Mouse (Mus musculus) ES-Bruce4 (cell line): ENCODE results near the gene Il27ra. TPM values are rescaled to one million over a fixed set of nuclear protein-coding genes. Genes with fewer than 3 reads are reported as not detected.
A peak's percentile ranks its signal among the peaks of the same experiment; 100 is the strongest.

ENCODE experiments used
- H3K27ac ChIP-seq: 2 replicates; pipeline ENCODE4 v1.5.1; 2012; ENCODE audit warnings: low read length, inconsistent platforms; ENCODE audit not compliant: insufficient read depth
- H3K27me3 ChIP-seq: 2 replicates; pipeline ENCODE4 v1.6.1; 2012; ENCODE audit warnings: mild to moderate bottlenecking, low read length, inconsistent platforms; ENCODE audit not compliant: control insufficient read depth, poor library complexity, insufficient read depth, severe bottlenecking
- H3K36me3 ChIP-seq: 2 replicates; pipeline ENCODE4 v1.6.1; 2012; ENCODE audit warnings: inconsistent platforms, mild to moderate bottlenecking, low read length, moderate library complexity; ENCODE audit not compliant: control insufficient read depth, poor library complexity, insufficient read depth, severe bottlenecking
- H3K4me1 ChIP-seq: one replicate; pipeline ENCODE4 v1.8.1; 2011; ENCODE audit warnings: low read length; ENCODE audit not compliant: control insufficient read depth, insufficient read depth
- H3K4me3 ChIP-seq: 2 replicates; pipeline ENCODE4 v1.5.1; 2011; ENCODE audit warnings: low read depth, mild to moderate bottlenecking, low read length
- H3K9ac ChIP-seq: 2 replicates; pipeline ENCODE4 v1.6.1; 2012; ENCODE audit warnings: low read depth, mild to moderate bottlenecking, inconsistent platforms; ENCODE audit not compliant: poor library complexity, severe bottlenecking
- H3K9me3 ChIP-seq: replicated peaks from 2 replicates; pipeline ENCODE4 v1.6.1; 2012; ENCODE audit warnings: mild to moderate bottlenecking, low read length, inconsistent platforms; ENCODE audit not compliant: control insufficient read depth, poor library complexity, insufficient read depth, severe bottlenecking
- CTCF ChIP-seq: IDR thresholded peaks from one replicate; pipeline ENCODE4 v1.8.1; 2011; ENCODE audit warnings: low read depth, low read length
- EP300 ChIP-seq: IDR thresholded peaks from 2 replicates; pipeline ENCODE4 v1.6.1; 2011; ENCODE audit warnings: low read depth, low read length; ENCODE audit not compliant: insufficient read depth
- POLR2A ChIP-seq: IDR thresholded peaks from one replicate; pipeline ENCODE4 v1.8.1; 2011; ENCODE audit warnings: low read length; ENCODE audit not compliant: insufficient read depth
- polyA plus RNA-seq: library from polyadenylated mRNA; stranded (reverse); fragments of >200 nt; gene quantifications from 2 replicates; pipeline ENCODE4 v1.2.4, GENCODE M21; 2011; ENCODE audit warnings: low read depth; ENCODE audit not compliant: missing spikeins, insufficient read depth, insufficient read length

Il27ra gene
- polyA plus RNA-seq, 1 experiment, result 0.61 TPM

GRCm38 (mm10) chr8:84038015-84038414 lies 4.4 kb downstream of the Il27ra start:
- Histone ChIP-seq H3K9ac (no peak overlapping the region), H3K4me3 (no peak overlapping the region), H3K4me1 (no peaks in the 10 kb centered on the region), H3K36me3 (no peaks in the 10 kb centered on the region), H3K27me3 (no peaks in the 10 kb centered on the region), H3K27ac (no peak overlapping the region), H3K9me3 (no peaks in the 10 kb centered on the region)
- TF ChIP-seq POLR2A, result no peak

- Histone ChIP-seq H3K27me3 (no peaks in the 10 kb centered on the region), H3K4me1 (no peaks in the 10 kb centered on the region), H3K9ac (no peak overlapping the region), H3K36me3 (peaks cover 16% of the 10 kb centered on the region), H3K4me3 (no peak overlapping the region), H3K27ac (no peak overlapping the region), H3K9me3 (no peaks in the 10 kb centered on the region; the same call in 1 of the 2 replicates)
- no peak for TF ChIP-seq POLR2A
- TF ChIP-seq CTCF, result no peak
- no peak for TF ChIP-seq EP300
Measured at GRCm38 (mm10) chr8:84032777-84033176, 9.6 kb downstream of the Il27ra start.

- no peak overlapping the region for H3K27ac ChIP-seq
- H3K36me3 ChIP-seq, result peaks cover 17% of the 10 kb centered on the region
- no peak overlapping the region for H3K4me3 ChIP-seq
- no peak overlapping the region for H3K9ac ChIP-seq
- H3K27me3 ChIP-seq, result no peaks in the 10 kb centered on the region
- TF ChIP-seq EP300 (no peak), POLR2A (no peak), CTCF (no peak)
- H3K4me1 ChIP-seq, result peaks cover 4% of the 10 kb centered on the region
- no peaks in the 10 kb centered on the region; the same call in 1 of the 2 replicates for H3K9me3 ChIP-seq
Measured at GRCm38 (mm10) chr8:84029272-84029671, 13.1 kb downstream of the Il27ra start.

- no peaks in the 10 kb centered on the region; the same call in 1 of the 2 replicates for H3K9me3 ChIP-seq
- no peak for TF ChIP-seq POLR2A
- peak; percentile 65; the same call in 1 of the 2 replicates for TF ChIP-seq EP300
- H3K9ac ChIP-seq, result peak overlapping the region; percentile 81; the same call in 1 of the 2 replicates
- peaks cover 17% of the 10 kb centered on the region for H3K36me3 ChIP-seq
- H3K27me3 ChIP-seq, result no peaks in the 10 kb centered on the region
- peak overlapping the region; percentile 13; the same call in 1 of the 2 replicates for H3K4me3 ChIP-seq
- peaks cover 10% of the 10 kb centered on the region for H3K4me1 ChIP-seq
- no peak overlapping the region for H3K27ac ChIP-seq
Measured at GRCm38 (mm10) chr8:84027449-84027848, 14.9 kb downstream of the Il27ra start.

GRCm38 (mm10) chr8:84025863-84026262 lies 16.5 kb downstream of the Il27ra start:
- H3K27me3 ChIP-seq, result no peaks in the 10 kb centered on the region
- H3K27ac ChIP-seq, result peak overlapping the region; percentile 4; the same call in 1 of the 2 replicates
- TF ChIP-seq POLR2A, result peak; percentile 73
- TF ChIP-seq EP300, result no peak

GRCm38 (mm10) chr8:84024171-84024570 lies 18.2 kb downstream of the Il27ra start:
- no peak overlapping the region for H3K9ac ChIP-seq
- no peaks in the 10 kb centered on the region; the same call in 1 of the 2 replicates for H3K9me3 ChIP-seq
- no peaks in the 10 kb centered on the region for H3K27me3 ChIP-seq
- peak overlapping the region; percentile 62 for H3K27ac ChIP-seq
- TF ChIP-seq CTCF (peak; percentile 98), POLR2A (no peak), EP300 (0 out of 2 replicates have a peak, but pooled peaks have one; percentile 67)
- peaks cover 15% of the 10 kb centered on the region for H3K4me1 ChIP-seq
- peaks cover 12% of the 10 kb centered on the region for H3K36me3 ChIP-seq
- no peak overlapping the region for H3K4me3 ChIP-seq

More at GRCm38 (mm10) chr8:84025863-84026262, 16.5 kb downstream of the Il27ra start:
- H3K9me3 ChIP-seq, result no peaks in the 10 kb centered on the region; the same call in 1 of the 2 replicates
- peak overlapping the region; percentile 81 for H3K9ac ChIP-seq
- peak overlapping the region; percentile 71 for H3K4me3 ChIP-seq
- H3K36me3 ChIP-seq, result peaks cover 17% of the 10 kb centered on the region
- peaks cover 12% of the 10 kb centered on the region for H3K4me1 ChIP-seq
